ENCODE assay signal across 26 mouse cellular contexts in the genomic region with DNA sequence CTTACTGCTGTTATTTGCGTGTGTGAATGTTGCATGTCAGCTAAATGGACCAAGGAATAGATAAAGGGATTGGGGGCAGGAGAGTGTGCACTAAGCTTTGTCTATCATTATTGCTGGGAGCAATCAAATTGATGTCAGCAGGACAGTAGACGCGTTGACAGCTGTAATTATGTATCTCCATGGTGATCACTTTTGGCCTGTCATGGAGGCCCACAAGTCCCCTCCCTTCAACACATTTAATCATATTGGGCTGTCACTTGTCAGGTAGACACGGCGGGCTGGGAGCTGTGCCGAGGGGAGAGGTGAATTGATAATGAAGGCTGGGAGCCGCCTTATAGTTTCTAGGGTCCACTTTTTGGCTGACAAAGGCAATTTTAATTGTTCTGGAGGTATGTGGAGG.
DNase-seq lines count a peak whose midpoint lies in the region; ATAC-seq lines count a peak whose summit lies in the region.
"Had no signal": no experiment of that assay in that cellular context is flagged by ENCODE, and none has a peak within 500 bp of the region (broad histone marks: within the 10 kb centered on the region; RNA-seq: fewer than 3 reads in every experiment).

No protein-coding gene starts in this region.

- DNase-seq in heart, adult 9 months (ENCODE audit: low spot score in 2 of 2): no peak
- DNase-seq in midbrain, embryonic 11.5 days (ENCODE audit: low spot score, missing footprints): peak; percentile 45
- DNase-seq in retina, postnatal 1 day: peak; percentile 67
- DNase-seq in left cerebral cortex, adult 11 months (ENCODE audit: low spot score): no peak
- DNase-seq: adrenal gland, postnatal 25 days; cerebellum, adult 18-20 months; cerebellum, postnatal 10 days; heart, adult 2 months; heart, postnatal 36 days; kidney, adult 9 months; kidney, postnatal 25 days; liver, embryonic 13.5 days; lung, adult 18-20 months; lung, postnatal 10 days; right cerebral cortex, postnatal 25 days had no signal

- no peaks in the 10 kb centered on the region for H3K27me3 ChIP-seq in heart, embryonic 15.5 days
- no peaks in the 10 kb centered on the region for H3K27me3 ChIP-seq in midbrain, embryonic 11.5 days (ENCODE audit: control insufficient read depth, insufficient read depth, low read length)
- no peaks in the 10 kb centered on the region for H3K27me3 ChIP-seq in midbrain, embryonic 13.5 days
- no peaks in the 10 kb centered on the region for H3K27me3 ChIP-seq in hindbrain, embryonic 12.5 days
- H3K27me3 ChIP-seq: embryonic facial prominence, embryonic 15.5 days; limb, embryonic 15.5 days; liver, embryonic 13.5 days; stomach, embryonic 15.5 days had no signal

- H3K9ac ChIP-seq in heart, embryonic 15.5 days: no peak overlapping the region
- no peak overlapping the region for H3K9ac ChIP-seq in midbrain, embryonic 11.5 days (ENCODE audit: low read length)
- no peak overlapping the region for H3K9ac ChIP-seq in midbrain, embryonic 13.5 days (replicated peaks)
- H3K9ac ChIP-seq in hindbrain, embryonic 12.5 days: no peak overlapping the region
- H3K9ac ChIP-seq: embryonic facial prominence, embryonic 15.5 days; limb, embryonic 15.5 days; liver, embryonic 13.5 days; stomach, embryonic 15.5 days had no signal

- no peak overlapping the region for H3K4me3 ChIP-seq in heart, embryonic 15.5 days
- H3K4me3 ChIP-seq in midbrain, embryonic 11.5 days (ENCODE audit: low read depth, low read length): no peak overlapping the region
- H3K4me3 ChIP-seq in midbrain, embryonic 13.5 days (replicated peaks): no peak overlapping the region
- no peak overlapping the region for H3K4me3 ChIP-seq in hindbrain, embryonic 12.5 days
- H3K4me3 ChIP-seq: embryonic facial prominence, embryonic 15.5 days; heart, adult 2 months; limb, embryonic 10.5 days; limb, embryonic 15.5 days; liver, embryonic 13.5 days; stomach, embryonic 15.5 days had no signal

- ATAC-seq in heart, embryonic 15.5 days (replicated peaks; ENCODE audit: insufficient number of reproducible peaks, insufficient read depth, low FRiP score, low read depth): peak; percentile 58; the same call in 1 of the 2 replicates
- ATAC-seq in midbrain, embryonic 11.5 days (ENCODE audit: low FRiP score): no peak
- ATAC-seq in midbrain, embryonic 13.5 days: no peak
- 0 out of 2 replicates have a peak, but pooled peaks have one; percentile 35 for ATAC-seq in hindbrain, embryonic 12.5 days (ENCODE audit: low FRiP score)
- ATAC-seq: CD4-positive, CD25-positive, alpha-beta regulatory T cell, adult 4 months; forebrain, embryonic 16.5 days; intestine, postnatal 0 days had no signal

- no peaks in the 10 kb centered on the region for H3K9me3 ChIP-seq in heart, embryonic 15.5 days (replicated peaks)
- H3K9me3 ChIP-seq in midbrain, embryonic 11.5 days (ENCODE audit: control insufficient read depth, low read length): no peaks in the 10 kb centered on the region
- H3K9me3 ChIP-seq in midbrain, embryonic 13.5 days: no peaks in the 10 kb centered on the region
- no peaks in the 10 kb centered on the region for H3K9me3 ChIP-seq in hindbrain, embryonic 12.5 days (replicated peaks)
- H3K9me3 ChIP-seq: embryonic facial prominence, embryonic 15.5 days; limb, embryonic 10.5 days; limb, embryonic 15.5 days; liver, embryonic 13.5 days; stomach, embryonic 15.5 days had no signal

- WGBS in heart, embryonic 15.5 days: 55% methylated on average over 7 of the region's 7 CpGs
- 71% methylated on average over 7 of the region's 7 CpGs for WGBS in midbrain, embryonic 11.5 days
- WGBS in midbrain, embryonic 13.5 days: 61% methylated on average over 7 of the region's 7 CpGs
- WGBS in hindbrain, embryonic 12.5 days: 59% methylated on average over 7 of the region's 7 CpGs

- no peak overlapping the region for H3K27ac ChIP-seq in heart, embryonic 15.5 days
- H3K27ac ChIP-seq in midbrain, embryonic 11.5 days (ENCODE audit: low read depth, low read length): no peak overlapping the region
- H3K27ac ChIP-seq in midbrain, embryonic 13.5 days: no peak overlapping the region
- H3K27ac ChIP-seq in hindbrain, embryonic 12.5 days: no peak overlapping the region
- H3K27ac ChIP-seq: embryonic facial prominence, embryonic 15.5 days; heart, adult 2 months; limb, embryonic 10.5 days; limb, embryonic 15.5 days; liver, embryonic 13.5 days; macrophage; stomach, embryonic 15.5 days had no signal

- H3K36me3 ChIP-seq in heart, embryonic 15.5 days: no peaks in the 10 kb centered on the region
- H3K36me3 ChIP-seq in midbrain, embryonic 11.5 days (ENCODE audit: control insufficient read depth, insufficient read depth, low read length): no peaks in the 10 kb centered on the region
- H3K36me3 ChIP-seq in midbrain, embryonic 13.5 days: peaks cover 4% of the 10 kb centered on the region; the same call in 1 of the 2 replicates
- H3K36me3 ChIP-seq in hindbrain, embryonic 12.5 days: no peaks in the 10 kb centered on the region
- H3K36me3 ChIP-seq: embryonic facial prominence, embryonic 15.5 days; limb, embryonic 15.5 days; liver, embryonic 13.5 days; stomach, embryonic 15.5 days had no signal

- H3K4me1 ChIP-seq in heart, embryonic 15.5 days (replicated peaks): peaks cover 7% of the 10 kb centered on the region; the same call in 1 of the 2 replicates
- no peaks in the 10 kb centered on the region for H3K4me1 ChIP-seq in midbrain, embryonic 11.5 days (ENCODE audit: control insufficient read depth, insufficient read depth, low read length)
- peaks cover 21% of the 10 kb centered on the region for H3K4me1 ChIP-seq in midbrain, embryonic 13.5 days (replicated peaks)
- H3K4me1 ChIP-seq in hindbrain, embryonic 12.5 days: peaks cover 17% of the 10 kb centered on the region
- H3K4me1 ChIP-seq: limb, embryonic 15.5 days; liver, embryonic 13.5 days; stomach, embryonic 15.5 days had no signal

- H3K4me2 ChIP-seq in heart, embryonic 15.5 days: no peak overlapping the region
- H3K4me2 ChIP-seq in midbrain, embryonic 11.5 days: no peak overlapping the region
- no peak overlapping the region for H3K4me2 ChIP-seq in midbrain, embryonic 13.5 days (replicated peaks)
- H3K4me2 ChIP-seq in hindbrain, embryonic 12.5 days (replicated peaks): no peak overlapping the region
- H3K4me2 ChIP-seq: embryonic facial prominence, embryonic 15.5 days; limb, embryonic 15.5 days; liver, embryonic 13.5 days; stomach, embryonic 15.5 days had no signal

Comparison
In these comparisons a context has a peak if more than half of its experiments do, and no peak if none do; other contexts are left out.
1. ATAC-seq: peak in heart, embryonic 15.5 days (single experiment) and hindbrain, embryonic 12.5 days (single experiment); none in midbrain, embryonic 11.5 days (single experiment) and midbrain, embryonic 13.5 days (single experiment).
2. DNase-seq: peak in midbrain, embryonic 11.5 days (single experiment) and retina, postnatal 1 day (single experiment); none in heart, adult 9 months (0 of 2) and left cerebral cortex, adult 11 months (single experiment).